Mouse (Mus musculus): ENCODE measurements around the gene Gm5741.
"Not testable (repeated sequence)": the region's sequence is repeated elsewhere in the genome, so short reads cannot be mapped to it uniquely, and the experiment has no call there.

Gene Gm5741

DNA sequence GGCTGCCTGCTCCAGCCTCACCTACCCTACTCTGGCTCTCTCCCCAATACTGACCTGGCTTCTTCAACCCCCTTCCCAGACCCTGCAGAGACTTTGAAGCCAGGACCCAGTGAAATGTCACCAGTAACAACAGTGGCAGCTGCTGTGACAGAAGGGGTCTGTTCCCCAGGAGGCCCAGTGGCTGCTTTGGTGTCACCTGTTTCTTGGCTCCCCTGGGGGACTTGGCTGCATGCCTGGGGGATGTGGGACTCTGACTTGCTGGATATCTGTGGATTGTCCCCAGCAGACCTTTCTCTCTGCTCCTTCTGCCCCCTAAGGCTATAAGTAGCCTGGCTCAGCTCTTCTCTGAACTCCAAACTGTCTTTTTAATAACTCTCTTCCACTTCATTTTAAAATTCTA is at the start of gene Gm5741:
Gene Gm5741, minus strand, starts transcription at position 1 of the 400 bp plus-strand sequence.
- no peak for DNase-seq (ENCODE audit: low spot score in 2 of 2)

DNA sequence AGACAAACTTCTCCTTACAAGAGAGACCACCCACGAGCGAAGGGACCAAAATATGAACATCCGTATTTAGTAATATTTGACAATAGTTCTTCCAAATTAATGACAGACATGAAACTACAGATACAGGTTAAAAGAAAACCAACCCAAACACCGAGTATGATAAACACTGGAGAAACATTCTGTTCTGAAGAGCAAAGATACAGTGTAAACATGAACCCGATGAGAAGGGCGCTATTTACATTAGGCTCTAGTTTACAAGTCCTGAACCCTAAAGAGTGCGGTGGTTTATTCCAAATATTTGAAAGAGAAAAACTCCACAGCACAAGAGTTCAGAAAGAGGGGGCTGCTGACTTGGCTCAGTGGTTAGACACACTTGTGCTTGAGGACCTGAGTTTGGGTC is 49.2 kb upstream of the Gm5741 start:
- DNase-seq (ENCODE audit: low spot score in 2 of 2) = no peak

DNA sequence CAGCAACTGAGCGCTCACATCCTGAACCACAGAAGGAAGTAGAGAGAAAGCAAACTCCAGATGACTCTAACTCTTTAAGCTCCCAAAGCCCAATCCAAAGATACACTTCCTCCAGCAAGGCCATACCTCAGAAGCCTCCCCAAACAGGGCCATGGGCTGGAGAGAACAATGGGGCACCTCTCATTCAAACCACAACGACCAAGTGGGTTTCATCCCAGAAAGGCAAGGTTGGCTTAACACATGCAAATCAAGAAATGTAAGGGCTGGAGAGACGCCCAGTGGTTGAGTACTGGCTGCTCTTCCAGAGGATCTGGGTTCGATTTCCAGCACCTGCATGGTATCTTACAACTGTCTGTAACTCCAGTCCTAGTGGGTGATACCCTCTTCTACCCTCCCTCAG is 47.7 kb upstream of the Gm5741 start:
- DNase-seq (ENCODE audit: low spot score in 2 of 2) = no peak

DNA sequence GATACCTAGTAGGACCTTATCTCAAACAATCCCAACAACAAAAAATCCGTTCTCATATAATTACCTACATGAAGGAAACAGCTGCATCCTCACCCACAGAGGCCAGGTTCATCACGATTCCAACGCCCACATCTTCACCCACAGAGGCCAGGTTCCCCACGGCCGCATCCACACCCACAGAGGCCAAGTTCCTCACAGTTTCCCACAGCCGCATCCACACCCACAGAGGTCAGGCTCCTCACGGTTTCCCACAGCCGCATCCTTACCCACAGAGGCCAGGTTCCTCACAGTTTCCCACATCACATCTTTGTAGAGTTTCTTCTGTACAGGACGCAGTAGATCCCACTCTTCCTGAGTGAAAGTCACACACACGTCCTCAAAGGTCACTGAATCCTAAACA is 45.5 kb upstream of the Gm5741 start:
- DNase-seq (ENCODE audit: low spot score in 2 of 2) = no peak

DNA sequence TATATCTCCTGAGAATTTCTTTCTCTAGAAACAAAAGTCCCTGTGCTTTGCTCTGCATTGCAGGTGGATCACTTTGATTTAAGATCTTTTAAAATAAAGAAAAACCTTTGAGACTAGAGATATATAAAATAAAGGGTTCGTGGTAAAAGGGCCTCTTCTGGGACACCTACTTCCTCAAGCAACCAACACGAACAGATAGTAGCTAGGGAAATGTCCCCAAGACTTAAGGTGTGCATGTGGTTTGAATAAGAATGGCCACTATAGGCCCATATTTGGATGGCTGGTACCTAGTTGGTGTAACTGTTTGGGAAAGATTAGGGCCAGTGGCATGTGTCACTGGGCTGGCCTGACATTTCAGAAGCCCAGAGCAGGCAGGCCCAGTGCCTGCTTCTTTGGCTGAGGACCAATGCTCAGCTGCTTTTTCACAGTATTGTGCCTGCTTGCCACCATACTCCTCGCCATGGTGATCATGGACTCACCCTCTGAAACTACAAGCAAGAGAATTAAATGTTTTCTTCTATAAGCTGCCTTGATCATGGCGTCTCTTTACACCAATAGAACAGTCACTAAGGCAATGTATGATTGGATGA is 32.4 kb upstream of the Gm5741 start:
- no peak for DNase-seq (ENCODE audit: low spot score in 2 of 2)

DNA sequence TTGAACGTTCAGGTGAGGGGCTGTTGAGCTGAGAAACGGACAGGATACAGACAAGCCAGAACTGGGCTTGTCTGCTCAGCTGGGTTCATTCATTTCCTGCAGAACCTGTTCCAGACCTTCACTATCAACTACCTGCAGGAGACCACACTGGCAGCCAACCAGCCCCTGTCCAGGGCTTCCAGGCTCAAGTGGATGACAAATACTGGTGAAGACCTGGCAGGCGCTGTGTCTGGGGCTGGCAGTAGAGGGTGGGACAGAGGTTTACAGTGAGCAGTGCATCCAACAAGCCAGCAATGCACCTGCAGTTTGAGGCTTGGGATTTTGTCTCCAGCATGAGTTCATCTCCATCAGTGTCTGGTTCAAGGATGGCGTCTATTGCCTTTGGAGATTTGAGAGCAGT is 29.1 kb upstream of the Gm5741 start:
- DNase-seq (ENCODE audit: low spot score in 2 of 2) = no peak

DNA sequence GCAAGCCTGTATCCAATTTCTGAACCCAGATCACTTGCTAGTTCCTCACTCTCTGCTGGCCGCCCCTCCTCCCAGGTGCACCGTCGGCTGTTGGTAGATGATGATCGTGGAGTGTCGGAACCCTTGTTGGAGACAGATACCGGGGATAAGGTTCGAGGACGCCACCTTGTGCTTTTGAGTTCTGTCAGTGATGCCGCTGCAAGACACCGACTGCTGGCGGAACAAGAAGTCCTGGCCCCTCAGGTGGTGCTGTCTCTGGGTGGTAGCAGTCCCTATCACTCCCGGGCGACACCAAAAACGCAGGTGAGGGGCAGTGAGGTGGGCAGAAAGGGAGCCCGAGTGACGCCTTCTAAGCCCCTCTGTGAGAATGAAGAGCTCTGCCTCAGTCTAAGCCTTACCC is 28.4 kb upstream of the Gm5741 start:
- DNase-seq (ENCODE audit: low spot score in 2 of 2) = no peak

DNA sequence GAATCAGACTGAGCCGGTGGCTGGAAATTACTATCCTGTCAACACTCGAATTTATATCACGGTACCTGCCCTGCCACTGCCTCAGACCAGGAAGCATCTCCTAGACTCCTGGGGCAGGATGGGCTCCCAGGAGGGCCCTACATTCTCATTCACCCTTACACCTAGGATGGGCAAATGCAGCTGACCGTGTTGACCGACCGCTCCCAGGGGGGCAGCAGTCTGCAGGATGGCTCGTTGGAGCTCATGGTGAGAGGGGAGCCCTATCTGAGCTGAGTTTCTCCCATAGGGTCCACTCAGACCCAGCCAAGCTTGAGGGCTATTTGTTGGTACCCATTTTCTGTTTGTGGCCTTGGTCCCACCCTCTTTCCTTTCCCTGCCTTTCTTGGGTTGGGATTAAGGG is 27.8 kb upstream of the Gm5741 start:
- DNase-seq (ENCODE audit: low spot score in 2 of 2) = no peak

DNA sequence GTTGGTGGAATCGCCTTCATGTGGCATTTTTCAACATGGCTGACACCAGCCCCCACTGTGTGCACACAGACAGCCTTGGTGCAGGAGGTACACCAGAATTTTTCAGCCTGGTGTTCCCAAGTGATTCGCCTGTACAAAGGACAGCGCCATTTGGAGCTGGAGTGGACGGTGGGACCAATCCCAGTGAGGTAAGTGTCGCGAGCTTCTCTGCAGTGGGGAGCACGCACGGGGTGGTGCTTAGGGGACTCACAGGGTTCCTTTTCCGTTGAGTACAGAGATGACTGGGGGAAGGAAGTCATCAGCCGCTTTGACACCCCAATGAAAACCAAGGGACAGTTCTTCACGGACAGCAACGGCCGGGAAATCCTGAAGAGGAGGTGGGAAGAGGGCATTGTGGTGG is 27.3 kb upstream of the Gm5741 start:
- DNase-seq (ENCODE audit: low spot score in 2 of 2) = no peak

DNA sequence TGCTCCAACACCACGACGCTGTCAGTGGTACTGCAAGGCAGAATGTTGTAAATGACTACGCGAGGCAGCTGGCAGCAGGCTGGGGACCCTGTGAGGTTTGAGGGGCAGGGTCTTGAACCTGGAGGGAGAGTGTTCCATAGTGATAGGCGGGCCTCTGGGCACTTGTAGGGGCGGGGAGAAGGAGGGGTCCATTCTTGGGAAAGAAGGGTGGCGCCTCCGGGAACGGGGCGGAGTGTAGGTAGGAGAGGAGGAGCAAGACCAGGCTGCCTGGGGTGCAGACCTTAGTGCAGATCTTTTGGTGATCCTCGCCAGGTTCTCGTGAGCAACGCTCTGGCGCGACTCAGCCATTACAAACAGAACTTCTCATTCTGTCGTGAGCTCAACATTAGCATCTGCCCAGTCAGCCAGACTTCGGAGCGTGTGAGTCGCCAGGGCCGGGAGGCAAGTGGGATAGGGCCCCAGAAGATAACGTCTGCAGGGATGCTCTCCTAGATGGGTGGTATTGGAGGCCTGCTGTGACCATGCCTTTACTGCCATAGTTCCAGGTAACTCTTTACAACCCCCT is 23.8 kb upstream of the Gm5741 start:
- DNase-seq (ENCODE audit: low spot score in 2 of 2) = no peak

DNA sequence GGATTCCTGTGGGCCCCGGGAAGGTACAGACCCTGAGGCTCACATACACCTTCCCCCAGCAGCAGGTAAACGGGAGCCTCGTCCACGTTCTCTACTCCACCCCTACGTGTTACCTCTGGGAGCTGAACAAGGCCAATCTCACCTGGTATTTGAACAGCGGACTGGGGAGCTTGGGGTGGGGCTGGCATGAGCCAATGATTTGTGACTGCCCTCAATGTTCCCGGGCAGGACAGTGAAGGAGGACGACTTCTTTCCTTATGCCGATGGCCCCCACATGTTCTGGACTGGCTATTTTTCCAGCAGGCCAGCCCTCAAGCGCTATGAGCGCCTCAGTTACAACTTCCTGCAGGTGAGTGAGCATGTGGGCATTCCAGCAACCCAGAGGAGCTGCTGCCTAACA is 23.1 kb upstream of the Gm5741 start:
- no peak for DNase-seq (ENCODE audit: low spot score in 2 of 2)

DNA sequence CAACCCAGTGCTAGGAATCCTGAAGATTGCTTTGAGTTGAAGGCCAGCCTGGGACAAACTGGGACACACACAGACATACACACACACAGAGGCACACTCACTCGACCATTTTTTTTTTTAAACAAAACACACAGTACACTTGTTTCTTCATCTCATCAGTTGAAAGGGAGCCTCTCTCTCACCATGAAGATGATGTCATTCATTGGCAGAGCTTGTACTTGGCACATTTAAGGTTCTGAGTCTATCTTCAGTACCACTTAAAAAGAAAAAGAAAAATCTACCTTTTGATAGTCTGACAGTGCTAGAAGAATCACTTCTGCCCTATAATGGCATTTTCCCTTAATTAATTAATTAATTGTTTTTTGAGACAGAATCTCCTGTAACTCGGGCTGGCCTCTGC is 21.0 kb upstream of the Gm5741 start:
- DNase-seq (ENCODE audit: low spot score in 2 of 2) = no peak

DNA sequence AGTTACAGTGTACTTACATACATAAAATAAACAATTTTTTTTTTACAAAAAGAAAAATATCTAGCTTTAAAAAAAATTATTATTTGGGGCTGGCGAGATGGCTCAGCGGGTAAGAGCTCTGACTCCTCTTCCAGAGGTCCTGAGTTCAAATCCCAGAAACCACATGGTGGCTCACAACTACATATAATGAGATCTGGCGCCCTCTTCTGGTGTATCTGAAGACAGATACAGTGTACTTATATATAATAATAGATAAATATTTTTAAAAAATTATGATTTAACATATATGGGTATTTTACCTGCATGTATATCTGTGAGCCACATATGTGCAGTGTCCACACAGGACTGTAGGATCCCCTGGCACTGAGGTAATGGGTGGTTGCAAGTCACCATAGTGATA is 18.5 kb upstream of the Gm5741 start:
- no peak for DNase-seq (ENCODE audit: low spot score in 2 of 2)

DNA sequence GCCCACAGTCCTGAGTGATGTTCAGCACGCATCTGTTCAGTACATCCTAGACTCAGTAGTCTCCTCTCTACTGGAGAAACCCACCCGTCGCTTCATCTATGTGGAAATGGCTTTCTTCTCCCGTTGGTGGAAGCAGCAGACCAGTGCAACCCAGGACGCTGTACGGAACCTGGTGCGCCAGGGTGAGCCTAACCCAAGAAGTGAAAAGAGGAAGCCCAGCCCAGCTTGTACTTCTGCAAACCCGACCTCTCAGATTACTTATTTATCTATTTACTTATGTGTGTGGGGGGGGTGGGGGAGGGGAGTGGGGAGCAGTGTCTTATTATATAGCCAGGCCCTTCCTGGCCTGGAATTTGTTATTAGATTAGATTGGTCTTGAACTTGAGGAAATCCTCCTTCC is 16.9 kb upstream of the Gm5741 start:
- no peak for DNase-seq (ENCODE audit: low spot score in 2 of 2)

DNA sequence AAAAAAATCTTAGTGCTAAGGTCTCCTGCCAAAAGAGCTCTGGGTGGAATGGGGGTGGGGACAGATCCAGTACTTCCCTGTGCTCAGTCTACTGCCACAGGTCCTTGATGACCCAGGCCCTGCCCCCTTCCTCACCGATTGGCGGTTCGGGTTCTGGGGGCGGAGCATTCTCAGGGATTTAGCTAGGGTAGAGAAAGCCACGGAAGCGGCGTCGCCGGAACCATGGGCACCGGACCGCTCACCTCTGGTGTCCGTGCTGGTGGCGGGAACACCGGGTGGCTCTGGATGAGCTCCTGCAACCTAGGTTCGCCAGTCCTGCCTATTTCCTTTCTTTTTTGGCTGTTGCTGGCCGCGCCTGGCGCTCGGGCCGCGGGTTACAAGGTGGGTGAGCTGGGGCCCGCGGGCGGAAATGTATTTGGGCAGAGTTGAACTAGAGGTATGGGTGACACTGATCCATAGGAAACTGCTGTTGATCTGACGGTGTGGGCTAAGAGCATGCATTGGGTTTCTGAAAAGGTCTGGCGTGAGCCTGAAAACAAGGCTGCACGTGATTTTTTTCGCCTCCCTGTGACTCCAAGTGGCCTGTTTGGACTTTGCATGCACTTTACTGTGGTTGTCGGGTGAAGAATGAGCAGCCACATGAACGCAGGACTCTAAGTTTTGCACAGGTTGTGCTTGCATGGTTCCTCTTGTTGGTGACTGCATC is 15.5 kb upstream of the Gm5741 start, which contains the start of gene Man2b1:
Gene Man2b1, plus strand, starts transcription at position 163 of the 706 bp plus-strand sequence.
- DNase-seq (ENCODE audit: low spot score in 2 of 2) = peak; percentile 84 to 87

DNA sequence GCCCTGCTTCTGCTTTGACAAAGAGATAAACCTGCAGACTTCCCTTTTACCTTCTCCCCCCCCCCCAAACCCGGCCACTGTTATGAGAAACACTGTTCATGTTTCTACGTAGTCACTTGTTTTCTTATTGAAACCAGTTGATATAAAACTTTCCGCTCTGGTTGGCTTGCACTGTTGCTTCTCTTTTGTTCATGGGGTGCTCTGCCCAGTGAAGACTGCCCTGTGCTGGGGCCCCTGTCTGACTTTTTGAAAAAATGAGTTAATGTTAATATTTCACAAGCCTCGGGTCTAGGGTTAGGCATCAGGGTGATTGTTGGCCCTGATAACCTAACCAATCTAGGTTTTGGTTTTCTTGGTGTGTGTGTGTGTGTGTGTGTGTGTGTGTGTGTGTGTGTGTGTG is 14.4 kb upstream of the Gm5741 start:
- DNase-seq (ENCODE audit: low spot score in 2 of 2) = not testable (repeated sequence)

DNA sequence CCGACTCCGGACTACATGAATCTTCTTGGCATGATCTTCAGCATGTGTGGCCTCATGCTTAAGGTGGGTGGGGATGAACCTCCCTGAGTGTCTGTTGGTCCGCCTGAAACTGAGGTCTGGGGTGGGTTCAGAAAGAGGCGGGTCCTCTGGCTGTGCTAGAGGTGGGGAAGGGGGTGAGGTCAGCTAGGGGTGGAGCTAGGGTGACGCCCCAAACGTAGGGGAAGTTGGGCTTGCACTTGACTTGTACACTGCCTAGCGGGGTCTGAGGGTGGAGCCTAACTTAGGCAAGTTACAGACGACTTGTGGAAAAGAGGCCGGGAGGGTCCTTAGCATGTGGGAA is 13.4 kb upstream of the Gm5741 start, which contains the start of gene Wdr83:
Gene Wdr83, minus strand, starts transcription at position 91 of the 340 bp plus-strand sequence.
- no peak for DNase-seq (ENCODE audit: low spot score in 2 of 2)

DNA sequence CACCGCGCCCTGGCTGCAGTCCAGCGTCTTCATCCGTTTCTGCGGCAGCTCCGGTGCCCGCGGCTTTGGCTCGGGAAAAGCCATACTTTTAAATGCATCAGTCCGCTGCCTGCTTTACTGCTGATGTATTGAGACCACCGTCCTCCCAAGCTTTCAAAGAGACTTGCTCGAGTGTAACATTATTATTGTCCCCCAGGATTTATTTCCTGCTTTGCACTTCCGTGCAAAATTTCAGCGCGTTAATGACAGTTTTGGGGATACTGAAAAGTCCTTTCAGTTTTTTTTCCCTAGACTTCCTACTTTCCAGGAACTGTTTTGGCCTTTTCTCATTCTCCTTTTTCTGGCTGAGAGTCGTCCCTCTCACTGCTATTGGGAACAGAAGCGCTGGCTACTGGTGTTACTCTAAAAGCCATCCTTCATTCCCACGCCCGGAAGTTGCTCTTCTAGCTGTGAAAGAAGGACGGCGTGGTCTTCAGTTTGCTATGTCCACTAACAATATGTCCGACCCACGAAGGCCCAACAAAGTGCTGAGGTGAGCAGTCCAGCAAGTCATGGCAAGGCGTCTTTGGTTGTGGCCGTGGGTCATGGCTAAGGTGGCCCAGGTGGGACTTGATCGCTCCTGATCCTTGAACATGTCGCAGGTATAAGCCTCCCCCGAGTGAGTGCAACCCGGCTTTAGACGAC is 12.9 kb upstream of the Gm5741 start, which contains the start of gene Wdr83os:
Gene Wdr83os, plus strand, starts transcription at position 209 of the 684 bp plus-strand sequence.
- DNase-seq (ENCODE audit: low spot score in 2 of 2) = peak in 1 of 2 experiments; percentile 32

DNA sequence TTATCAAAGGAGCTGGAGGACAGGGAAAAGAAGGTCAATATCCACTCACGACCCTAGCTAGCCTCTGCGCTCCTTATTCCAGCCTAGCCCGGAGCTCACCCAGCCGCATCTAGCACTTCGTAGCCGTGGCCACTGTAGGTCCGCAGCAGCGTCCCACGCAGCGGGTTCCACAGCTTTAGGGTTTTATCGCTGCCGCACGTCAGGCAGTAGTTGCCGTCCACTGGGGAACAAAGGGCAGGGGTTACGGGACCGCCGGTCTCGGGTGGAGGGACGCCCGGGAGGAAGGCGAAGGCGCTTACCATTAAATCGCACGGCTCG is 12.4 kb upstream of the Gm5741 start:
- DNase-seq (ENCODE audit: low spot score in 2 of 2) = no peak

DNA sequence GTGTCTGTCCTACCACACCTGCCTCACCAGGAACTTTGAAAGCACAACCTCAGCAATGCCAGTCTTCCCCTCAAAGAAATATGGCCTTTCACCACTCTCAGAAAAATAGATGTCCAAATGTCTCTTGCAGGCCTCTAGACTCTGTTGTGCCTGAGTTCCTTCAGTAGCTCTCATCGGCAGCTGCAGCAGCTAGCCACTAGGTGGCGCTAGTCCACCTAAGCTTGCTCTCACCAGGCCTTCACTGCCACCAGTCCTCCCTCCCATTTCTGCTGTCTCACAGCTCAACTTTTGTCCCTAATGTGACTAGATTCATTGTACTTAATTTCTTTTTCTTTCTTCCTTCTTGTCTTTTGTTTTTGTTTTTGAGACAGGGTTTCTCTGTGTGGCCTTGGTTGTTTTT is 9.2 kb upstream of the Gm5741 start:
- DNase-seq (ENCODE audit: low spot score in 2 of 2) = peak; percentile 68 to 74

DNA sequence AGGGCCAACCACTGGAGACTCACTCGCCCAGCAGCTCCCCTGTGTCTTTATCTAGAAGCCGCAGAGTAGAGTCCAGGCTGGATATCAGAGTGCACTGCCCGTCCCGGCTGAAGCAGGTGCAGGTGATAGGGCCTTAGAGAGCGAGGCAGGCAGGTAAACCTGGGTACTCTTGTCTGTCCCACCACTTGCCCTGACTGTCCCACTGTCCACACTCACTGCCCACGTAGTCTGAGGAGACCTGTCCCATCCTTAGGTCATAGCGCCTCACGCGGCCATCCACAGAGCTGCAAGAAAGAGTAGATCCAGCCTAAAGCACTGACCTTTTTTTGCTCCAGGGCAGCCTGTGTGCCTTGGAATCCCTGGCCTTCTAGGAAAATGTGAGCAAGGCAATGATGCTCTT is 8.2 kb upstream of the Gm5741 start:
- DNase-seq (ENCODE audit: low spot score in 2 of 2) = no peak

DNA sequence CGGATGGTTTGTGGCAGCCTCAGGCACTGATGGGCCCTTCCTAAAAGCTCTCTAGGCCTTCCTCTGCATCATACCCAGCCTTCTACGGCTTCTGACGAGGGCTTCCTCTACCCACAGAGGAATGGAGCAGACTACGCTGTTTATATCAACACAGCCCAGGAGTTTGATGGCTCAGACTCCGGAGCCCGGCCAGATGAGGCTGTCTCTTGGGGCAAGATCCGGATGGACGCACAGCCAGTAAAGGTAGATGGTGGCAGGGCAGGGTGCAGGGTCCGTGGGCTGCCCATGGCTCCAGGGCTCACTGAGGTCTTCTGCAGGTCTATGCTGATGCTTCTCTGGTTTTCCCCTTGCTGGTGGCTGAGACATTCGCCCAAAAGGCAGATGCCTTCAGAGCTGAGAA is 6.8 kb upstream of the Gm5741 start:
- no peak for DNase-seq (ENCODE audit: low spot score in 2 of 2)

DNA sequence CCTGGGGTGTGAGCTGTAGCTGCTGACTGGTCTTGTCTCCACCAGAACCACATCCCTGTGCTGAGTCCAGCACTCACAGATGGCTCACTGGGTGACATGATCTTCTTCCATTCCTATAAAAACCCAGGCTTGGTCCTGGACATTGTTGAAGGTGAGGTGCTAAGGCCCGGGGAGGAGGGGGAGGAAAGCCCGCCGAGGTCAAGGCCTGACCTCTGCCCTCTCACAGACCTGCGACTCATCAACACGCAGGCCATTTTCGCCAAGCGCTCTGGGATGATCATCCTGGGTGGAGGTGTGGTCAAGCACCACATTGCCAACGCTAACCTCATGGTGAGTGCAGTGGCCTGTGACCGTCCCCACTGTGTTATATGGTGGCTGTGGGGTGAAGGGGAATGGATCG is 6.4 kb upstream of the Gm5741 start:
- no peak for DNase-seq (ENCODE audit: low spot score in 2 of 2)

All from frontal cortex, postnatal 14 days (tissue).